ENCODE assay signal across 7 mouse cellular contexts in genomic region chr6:39872306-39872900, GRCm38 (mm10). TPM values are rescaled to one million over a fixed set of nuclear protein-coding genes. Genes with fewer than 3 reads are reported as not detected.
DNase-seq lines count a peak whose midpoint lies in the region; ATAC-seq and TF ChIP-seq lines count a peak whose summit lies in the region.

No protein-coding gene starts in this region.

- DNase-seq in lung, postnatal 0 days (ENCODE audit: low spot score): no peak
- no peak for DNase-seq in lung, postnatal 25 days (ENCODE audit: low spot score)
- DNase-seq in embryo, embryonic 10 days (ENCODE audit: low spot score): peak; percentile 62
- DNase-seq in frontal cortex, postnatal 25 days (ENCODE audit: low spot score in 2 of 2): peak; percentile 20 to 35
- DNase-seq in left cerebral cortex, adult 2 months (ENCODE audit: extremely low spot score in 1 of 2, low spot score in 2 of 2): peak; percentile 38 to 54
- DNase-seq in spleen, adult 18-20 months: no peak

- TF ChIP-seq EP300 in lung, postnatal 0 days (IDR thresholded peaks at IDR 0.05): no peak

- WGBS in lung, postnatal 0 days: 1% methylated on average over 39 of the region's 39 CpGs
- WGBS in neural tube, embryonic 12.5 days: under 1% methylated on average over 39 of the region's 39 CpGs

- H3K36me3 ChIP-seq in lung, postnatal 0 days (ENCODE audit: insufficient read depth, low read length): no peaks in the 10 kb centered on the region
- H3K36me3 ChIP-seq in neural tube, embryonic 12.5 days: no peaks in the 10 kb centered on the region

- no peak for TF ChIP-seq CTCF in lung, postnatal 0 days (IDR thresholded peaks at IDR 0.05)
- TF ChIP-seq CTCF in left cerebral cortex, adult 2 months (IDR thresholded peaks at IDR 0.05): no peak

- H3K4me1 ChIP-seq in lung, postnatal 0 days (ENCODE audit: insufficient read depth, low read depth, low read length): peaks cover 12% of the 10 kb centered on the region; the same call in 1 of the 2 replicates
- peaks cover 16% of the 10 kb centered on the region for H3K4me1 ChIP-seq in neural tube, embryonic 12.5 days

- no peak overlapping the region for H3K27ac ChIP-seq in lung, postnatal 0 days (ENCODE audit: low read length)
- peak overlapping the region; percentile 98 for H3K27ac ChIP-seq in left cerebral cortex, adult 2 months
- H3K27ac ChIP-seq in neural tube, embryonic 12.5 days: peak overlapping the region; percentile 72

- no peak overlapping the region for H3K9ac ChIP-seq in lung, postnatal 0 days (replicated peaks; ENCODE audit: low read depth)
- H3K9ac ChIP-seq in neural tube, embryonic 12.5 days: peak overlapping the region; percentile 84

- H3K4me3 ChIP-seq in lung, postnatal 0 days (ENCODE audit: low read depth, low read length): peak overlapping the region; percentile 40
- H3K4me3 ChIP-seq in left cerebral cortex, adult 2 months: peak overlapping the region; percentile 80
- peak overlapping the region; percentile 58 for H3K4me3 ChIP-seq in neural tube, embryonic 12.5 days

- H3K27me3 ChIP-seq in lung, postnatal 0 days (replicated peaks; ENCODE audit: insufficient read depth, low read length): peaks cover 37% of the 10 kb centered on the region
- no peaks in the 10 kb centered on the region for H3K27me3 ChIP-seq in neural tube, embryonic 12.5 days (replicated peaks)

- intact Hi-C loops in left cerebral cortex, adult 2 months (cut with DNase I): loop anchor here (2.0 to 5.0 kb wide), 3 partner anchors 26 to 230 kb away; no protein-coding TSS in a partner anchor

- 0 out of 2 replicates have a peak, but pooled peaks have one; percentile 9 for ATAC-seq in lung, postnatal 0 days
- ATAC-seq in neural tube, embryonic 12.5 days (ENCODE audit: low FRiP score, low read depth): peak; percentile 43

- peak overlapping the region; percentile 75 for H3K4me2 ChIP-seq in lung, postnatal 0 days (replicated peaks; ENCODE audit: low read depth, low read length)
- H3K4me2 ChIP-seq in neural tube, embryonic 12.5 days (replicated peaks): peak overlapping the region; percentile 94

- H3K9me3 ChIP-seq in lung, postnatal 0 days (ENCODE audit: low read length): no peaks in the 10 kb centered on the region
- H3K9me3 ChIP-seq in neural tube, embryonic 12.5 days: no peaks in the 10 kb centered on the region

RNA-seq across cellular contexts. Expression of gene Tmem178b, which starts 0.7 kb away (rescaled TPM):
- polyA plus RNA-seq in lung, postnatal 0 days (2015; fragmentation: Nextera tagmentation; extraction: Ambion mirVana): 0.10 and 0.24 TPM in 2 replicates
- total RNA-seq in left cerebral cortex, adult 2 months (2021): 100 to 1,000 TPM; 249 to 268 TPM
- 18.4 and 19.5 TPM in 2 replicates for polyA plus RNA-seq in neural tube, embryonic 12.5 days (2016; fragmentation: Nextera tagmentation; extraction: Ambion mirVana)

Comparison
In these comparisons a context has a peak if more than half of its experiments do, and no peak if none do; other contexts are left out.
1. DNase-seq: peak in embryo, embryonic 10 days (single experiment), frontal cortex, postnatal 25 days (2 of 2) and left cerebral cortex, adult 2 months (2 of 2); none in lung, postnatal 0 days (single experiment), lung, postnatal 25 days (single experiment) and spleen, adult 18-20 months (0 of 2).
2. RNA of gene Tmem178b, which starts 0.7 kb away (polyA plus RNA-seq): 18.4 to 19.5 TPM in neural tube, embryonic 12.5 days; 0.10 to 0.24 TPM in lung, postnatal 0 days; every median in the first group is over 10 times any median in the second.
3. Peak in every context shown above with its lines, with median percentiles within 50 percentile points of each other: H3K4me3 ChIP-seq.